Mouse (Mus musculus) lung, adult 2 months (tissue): ENCODE measurements around the gene Vmn1r197.

ENCODE experiments used
- CTCF ChIP-seq: fragments of 200-500 bp; IDR thresholded peaks from 2 replicates; pipeline ENCODE4 v1.5.1; 2011; ENCODE audit warnings: mild to moderate bottlenecking, low read length, control low read depth; ENCODE audit not compliant: insufficient read depth
- POLR2A ChIP-seq: fragments of 200-500 bp; IDR thresholded peaks from 2 replicates; pipeline ENCODE4 v1.6.1; 2011; ENCODE audit warnings: low read depth, mild to moderate bottlenecking, control low read depth, low read length, borderline replicate concordance; ENCODE audit errors: extremely low read depth

GRCm38 (mm10) chr13:22379518-22379917 is 55.1 kb downstream of the Vmn1r197 start, which contains the start of gene Vmn1r199:
- no peak for TF ChIP-seq POLR2A
- no peak for TF ChIP-seq CTCF
